Mouse (Mus musculus): ENCODE measurements around the gene Dnajc2.
A peak's percentile ranks its signal among the peaks of the same experiment; 100 is the strongest.
"Not testable (repeated sequence)": the region's sequence is repeated elsewhere in the genome, so short reads cannot be mapped to it uniquely, and the experiment has no call there.

The Dnajc2 gene

DNA sequence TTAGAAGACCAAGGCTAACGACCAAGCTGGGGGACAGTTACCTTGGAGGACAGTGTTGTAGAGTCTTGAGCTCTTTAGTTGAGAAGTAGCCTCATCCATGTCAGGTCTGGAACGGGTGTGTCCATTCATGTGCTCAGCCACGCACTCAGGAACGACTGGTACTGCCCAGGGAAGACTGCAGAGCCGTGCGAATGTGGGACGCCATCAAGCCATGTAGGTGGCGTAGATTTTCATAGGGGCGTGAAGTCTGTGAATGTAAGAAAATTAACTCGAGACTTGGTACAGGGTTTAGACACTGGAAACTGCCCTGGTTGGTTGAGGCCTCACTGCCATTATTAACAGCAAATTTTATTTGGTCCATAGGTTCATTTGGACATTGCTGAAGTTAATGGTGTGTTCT lies 41.4 kb downstream of the Dnajc2 start:
- no peak for DNase-seq (ENCODE audit: low spot score in 2 of 2)

DNA sequence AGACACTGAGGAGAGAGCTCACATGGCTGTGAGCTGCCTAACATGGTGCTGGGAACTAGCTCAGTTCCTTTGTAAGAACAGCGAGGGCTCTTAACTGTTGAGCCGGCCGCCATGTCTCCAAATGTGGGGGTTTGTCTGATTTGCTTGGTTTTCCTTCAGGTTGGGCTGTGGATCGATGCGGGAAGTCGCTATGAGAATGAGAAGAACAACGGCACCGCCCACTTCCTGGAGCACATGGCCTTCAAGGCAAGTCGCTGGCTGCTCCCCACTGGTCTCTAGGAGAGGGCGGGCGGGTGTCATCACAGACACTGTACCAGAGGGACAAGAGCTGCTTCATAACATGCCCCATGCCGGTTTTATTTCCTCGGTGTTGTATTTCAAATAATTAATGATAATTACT lies 45.2 kb downstream of the Dnajc2 start:
- no peak for DNase-seq (ENCODE audit: low spot score in 2 of 2)

DNA sequence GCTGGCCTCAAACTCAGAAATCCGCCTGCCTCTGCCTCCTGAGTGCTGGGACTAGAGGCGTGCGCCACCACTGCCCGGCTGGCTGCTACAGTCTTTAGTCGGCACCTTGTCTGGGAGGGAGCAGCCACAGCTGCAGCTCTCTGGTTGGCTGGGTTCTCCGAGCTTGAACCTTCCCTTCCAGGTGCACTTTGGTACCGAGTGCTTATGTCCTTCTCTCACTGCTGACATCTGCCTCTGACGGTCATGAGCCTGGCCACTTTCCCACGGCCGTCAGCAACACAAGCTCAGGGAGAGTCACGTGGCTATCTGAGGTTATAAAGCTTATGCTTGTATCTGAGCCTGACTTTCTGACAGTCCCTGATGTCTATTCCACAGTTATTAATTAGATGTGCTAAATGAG lies 45.9 kb downstream of the Dnajc2 start:
- DNase-seq (ENCODE audit: low spot score in 2 of 2), result no peak

DNA sequence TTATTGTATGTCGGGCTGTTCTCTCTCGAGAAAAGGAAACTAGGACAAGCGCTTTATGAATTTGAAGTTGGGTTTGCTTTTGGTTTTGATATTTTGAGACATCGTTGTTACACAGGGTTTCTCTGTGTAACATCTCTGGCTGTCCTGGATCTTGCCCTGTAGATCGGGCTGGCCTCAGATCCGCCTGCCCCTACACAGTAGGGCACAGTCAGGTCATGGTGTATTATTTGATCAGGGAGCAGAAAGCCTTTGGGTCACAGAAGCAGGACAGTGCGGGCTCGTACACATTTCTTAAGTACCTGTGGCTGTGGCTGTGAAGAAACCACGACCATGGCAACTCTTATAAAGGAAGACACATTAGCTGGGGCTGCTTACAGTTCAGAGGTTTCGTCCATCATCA lies 47.4 kb downstream of the Dnajc2 start:
- no peak for DNase-seq (ENCODE audit: low spot score in 2 of 2)

DNA sequence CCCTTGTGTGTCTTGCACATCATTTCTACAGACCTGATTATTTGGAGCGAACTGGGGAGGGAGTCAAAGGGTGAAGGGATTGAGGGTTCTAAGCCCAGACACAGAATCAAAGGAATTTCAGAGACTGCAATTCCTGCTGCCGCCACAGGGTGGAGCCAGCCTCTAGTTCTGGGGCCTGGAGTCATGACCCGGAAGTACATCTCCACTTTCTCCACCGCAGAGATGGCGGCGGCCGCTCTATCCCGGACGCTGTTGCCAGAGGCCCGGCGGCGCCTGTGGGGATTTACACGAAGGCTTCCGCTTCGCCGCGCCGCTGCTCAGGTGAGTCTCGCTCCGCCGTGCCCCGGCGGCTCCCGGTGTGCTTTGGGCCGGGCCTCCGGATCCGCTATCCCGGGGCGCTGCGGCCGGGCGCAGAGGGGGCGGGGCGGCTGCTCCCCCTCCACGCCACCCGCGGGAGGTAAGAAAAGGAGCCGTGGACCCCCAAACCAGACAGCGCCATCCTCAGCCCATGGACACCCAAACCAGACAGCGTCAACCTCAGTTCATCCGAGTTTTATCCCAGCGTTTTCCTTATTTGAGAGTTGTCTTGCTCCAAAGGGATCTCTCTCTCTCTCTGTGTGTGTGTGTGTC lies 48.0 kb downstream of the Dnajc2 start, which contains the start of gene Pmpcb:
Gene Pmpcb, plus strand, starts transcription at position 186 of the 630 bp plus-strand sequence.
- DNase-seq (ENCODE audit: low spot score in 2 of 2), result peak; percentile 76 to 94

DNA sequence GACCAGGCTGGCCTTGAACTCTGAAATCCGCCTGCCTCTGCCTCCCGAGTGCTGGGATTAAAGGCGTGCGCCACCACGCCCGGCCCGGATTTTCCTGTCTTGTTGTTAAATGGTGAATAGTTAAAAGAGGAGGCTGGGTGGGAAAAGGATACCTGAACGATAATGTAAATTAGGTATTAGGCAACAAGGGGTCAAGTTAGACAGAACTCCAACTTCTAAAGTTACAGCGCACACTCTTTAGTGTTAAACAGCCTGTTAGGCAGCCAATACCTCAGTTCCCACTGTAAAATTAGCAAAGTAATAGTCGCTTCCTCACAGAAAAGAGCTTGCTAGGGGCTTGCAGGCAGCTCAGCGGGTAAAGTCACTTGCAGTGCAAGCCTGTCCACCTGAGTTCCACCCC lies 49.0 kb downstream of the Dnajc2 start:
- DNase-seq (ENCODE audit: low spot score in 2 of 2), result no peak

DNA sequence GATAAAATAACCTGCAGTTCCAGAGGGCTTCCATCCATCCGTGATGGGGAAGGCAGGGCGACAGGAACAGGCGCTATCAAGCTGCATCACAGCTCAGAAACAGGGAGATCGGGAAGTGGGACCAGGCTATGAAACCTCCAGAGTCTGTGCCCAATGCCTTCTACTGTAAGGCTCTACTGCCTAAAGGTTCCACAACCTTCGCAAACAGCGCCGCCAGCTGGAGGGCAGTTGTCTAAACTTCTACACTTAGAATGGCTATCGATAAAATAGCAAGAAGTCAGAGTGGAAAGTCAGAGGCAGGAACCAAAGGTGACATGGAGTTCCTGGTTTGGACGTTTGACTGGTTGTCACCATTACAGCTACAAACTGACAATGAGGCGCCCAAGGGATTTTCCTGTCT lies 49.5 kb downstream of the Dnajc2 start:
- peak in 1 of 2 experiments; percentile 74 for DNase-seq (ENCODE audit: low spot score in 2 of 2)

DNA sequence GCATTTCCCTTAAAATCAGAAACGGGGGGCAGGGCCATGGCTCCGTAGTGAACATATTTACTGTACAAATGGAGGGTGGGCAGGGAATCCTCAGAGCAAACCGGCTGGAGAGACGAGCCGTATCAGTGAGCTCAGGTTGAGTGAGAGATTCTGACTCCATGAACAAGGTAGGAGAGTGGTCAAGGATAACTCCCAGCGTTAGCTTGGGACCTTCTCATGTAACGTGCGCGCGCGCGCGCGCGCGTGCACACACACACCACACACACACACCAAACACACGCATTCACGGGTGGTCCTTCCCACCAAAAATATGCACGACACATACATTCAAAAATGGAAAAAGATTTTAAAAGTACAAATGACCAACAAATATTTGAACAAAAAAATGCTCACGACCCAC lies 50.0 kb downstream of the Dnajc2 start:
- no peak for DNase-seq (ENCODE audit: low spot score in 2 of 2)

DNA sequence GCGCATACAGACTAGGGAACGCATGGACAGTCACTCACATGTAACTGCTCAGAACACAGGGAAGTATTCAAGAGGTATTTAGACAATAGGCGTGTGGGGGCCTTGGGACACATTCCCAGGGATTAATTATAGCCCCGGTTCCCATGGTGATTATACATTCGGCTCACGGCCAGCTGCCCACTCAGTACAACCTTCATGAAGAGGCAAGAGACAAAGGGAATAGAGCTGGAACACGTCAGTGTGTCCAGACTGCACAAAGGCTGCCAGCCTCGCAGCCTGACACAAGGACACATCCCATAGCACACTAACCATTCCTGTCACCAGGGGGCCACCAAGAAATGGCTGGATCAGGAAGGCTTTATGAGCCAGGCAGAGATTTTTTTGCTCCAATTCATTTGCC lies 52.1 kb downstream of the Dnajc2 start:
- DNase-seq (ENCODE audit: low spot score in 2 of 2), result peak; percentile 76 to 93

DNA sequence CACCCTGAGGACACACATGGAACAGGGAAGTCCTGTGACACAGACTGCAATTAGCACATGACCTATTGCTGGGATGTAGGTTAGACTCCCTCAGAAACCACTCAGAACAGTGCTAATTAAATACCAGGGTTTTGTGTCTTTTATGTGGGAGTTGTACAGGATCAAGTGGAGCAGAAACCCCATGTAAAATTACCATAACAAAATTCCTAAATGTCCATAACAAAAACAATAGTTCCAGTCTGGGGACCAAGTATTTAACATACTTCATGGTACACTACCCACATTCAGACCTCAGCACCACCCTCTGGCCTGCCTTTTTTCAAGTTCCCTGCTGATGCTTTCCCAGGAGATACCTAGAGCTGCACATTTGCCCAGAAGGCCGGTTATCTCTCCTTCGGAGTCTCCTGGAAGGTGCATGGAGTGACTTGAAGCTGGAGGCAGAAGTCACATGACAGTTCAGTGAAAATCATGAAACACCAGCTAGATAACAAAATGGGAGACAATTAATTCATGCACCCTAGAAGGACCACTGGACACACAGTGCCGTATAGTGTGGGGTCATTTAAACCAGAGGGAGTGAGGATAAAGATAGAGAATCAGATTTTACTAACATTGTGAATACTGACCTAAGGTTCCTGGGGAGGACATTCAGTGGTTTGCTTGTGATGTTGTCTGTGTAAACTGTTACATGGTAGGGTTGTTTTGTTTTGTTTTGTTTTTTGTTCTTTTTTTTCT lies 52.7 kb downstream of the Dnajc2 start:
- no peak for DNase-seq (ENCODE audit: low spot score in 2 of 2)

DNA sequence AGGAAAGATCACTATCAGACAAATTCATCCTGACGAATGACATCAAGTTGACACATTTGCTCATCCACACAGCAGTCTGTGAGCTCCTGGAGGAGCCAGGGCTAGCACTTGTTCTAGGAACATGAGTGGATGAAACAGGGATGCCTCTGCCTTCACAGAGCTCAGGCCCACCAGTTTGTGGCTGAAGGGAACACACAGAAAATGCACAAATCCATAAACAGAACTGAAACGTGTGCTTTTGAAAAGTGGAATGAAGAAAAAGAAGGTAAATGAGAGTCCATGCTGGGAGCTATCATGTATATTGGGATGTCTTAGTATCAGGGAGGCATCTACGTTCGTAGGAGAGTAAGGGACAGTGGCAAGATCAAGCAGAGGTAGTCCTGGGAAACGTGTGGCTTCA lies 55.9 kb downstream of the Dnajc2 start:
- no peak for DNase-seq (ENCODE audit: low spot score in 2 of 2)

DNA sequence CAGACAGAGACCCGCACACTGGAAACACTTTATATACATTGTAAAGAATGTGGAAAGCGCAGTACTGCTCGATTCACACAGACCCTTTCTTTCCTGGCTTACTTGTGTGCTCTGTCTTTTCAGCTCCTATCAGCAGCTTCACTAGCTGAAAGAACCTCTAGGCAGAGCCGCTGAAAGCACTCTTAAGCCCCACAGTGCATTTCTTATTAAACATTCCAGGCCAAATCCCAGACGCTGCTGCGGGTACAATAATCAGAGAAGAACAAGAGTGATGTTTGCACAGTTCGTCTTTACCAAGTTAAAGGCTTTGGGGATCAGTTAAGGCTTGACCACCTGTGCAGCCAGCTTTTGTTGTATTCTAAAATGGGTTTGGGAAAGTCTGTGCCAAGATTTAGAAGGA lies 60.2 kb downstream of the Dnajc2 start:
- DNase-seq (ENCODE audit: low spot score in 2 of 2), result no peak

DNA sequence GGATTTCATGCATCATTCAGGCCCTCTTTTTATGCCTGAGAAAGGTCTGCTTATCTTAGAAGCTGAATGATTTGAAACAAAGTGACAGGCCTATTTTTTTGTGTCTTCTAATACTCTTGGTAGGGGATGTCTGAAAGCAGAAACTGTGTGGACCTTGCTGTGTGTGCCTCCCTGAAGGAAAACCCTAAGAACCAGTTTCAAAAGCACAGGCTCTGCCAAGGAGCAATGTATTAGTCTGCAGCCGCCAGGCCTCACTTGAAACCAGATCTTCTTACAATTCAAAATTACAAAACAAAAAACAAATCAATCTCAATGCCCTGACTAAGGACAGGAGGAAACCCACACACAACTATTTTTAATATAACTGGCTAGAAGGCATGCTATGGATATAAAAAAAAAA lies 60.6 kb downstream of the Dnajc2 start:
- DNase-seq (ENCODE audit: low spot score in 2 of 2), result no peak

DNA sequence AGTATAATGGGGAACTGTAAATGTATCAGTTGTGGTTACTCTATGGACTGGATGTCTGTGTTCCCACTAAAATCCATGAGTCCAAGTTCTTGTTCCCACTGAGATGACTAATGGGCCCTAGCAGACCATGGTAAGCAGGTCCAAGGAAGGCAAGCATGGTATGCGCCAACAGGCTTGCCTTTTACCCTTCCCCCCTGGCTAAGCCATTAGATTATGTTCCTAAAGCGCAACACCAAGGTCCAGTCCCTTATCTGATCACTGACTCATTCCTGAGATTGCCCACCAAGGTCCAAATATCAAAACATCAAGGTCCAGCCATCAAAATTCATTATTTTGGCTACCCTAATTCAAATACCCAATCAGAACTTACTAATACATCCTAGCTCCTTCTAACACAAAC lies 65.8 kb downstream of the Dnajc2 start:
- no peak for DNase-seq (ENCODE audit: low spot score in 2 of 2)

DNA sequence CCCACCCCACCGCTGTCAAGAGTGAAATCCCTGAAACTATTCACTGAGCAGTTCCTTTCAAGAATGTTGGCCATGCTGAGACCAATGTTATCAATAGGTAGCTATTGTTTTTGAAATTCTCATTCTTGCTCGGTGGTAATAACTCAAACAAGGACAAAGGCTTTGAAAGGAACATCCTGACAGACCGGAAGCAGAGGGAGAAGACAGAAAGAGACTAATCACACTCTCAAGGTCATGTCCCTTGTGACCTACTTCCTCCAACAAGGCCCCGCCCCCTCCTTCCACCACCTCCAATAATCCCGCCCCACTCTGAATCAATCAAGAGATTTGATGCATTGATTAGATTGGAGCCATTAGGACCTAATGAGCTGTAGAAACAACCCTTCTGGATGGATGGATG lies 66.5 kb downstream of the Dnajc2 start:
- no peak for DNase-seq (ENCODE audit: low spot score in 2 of 2)

DNA sequence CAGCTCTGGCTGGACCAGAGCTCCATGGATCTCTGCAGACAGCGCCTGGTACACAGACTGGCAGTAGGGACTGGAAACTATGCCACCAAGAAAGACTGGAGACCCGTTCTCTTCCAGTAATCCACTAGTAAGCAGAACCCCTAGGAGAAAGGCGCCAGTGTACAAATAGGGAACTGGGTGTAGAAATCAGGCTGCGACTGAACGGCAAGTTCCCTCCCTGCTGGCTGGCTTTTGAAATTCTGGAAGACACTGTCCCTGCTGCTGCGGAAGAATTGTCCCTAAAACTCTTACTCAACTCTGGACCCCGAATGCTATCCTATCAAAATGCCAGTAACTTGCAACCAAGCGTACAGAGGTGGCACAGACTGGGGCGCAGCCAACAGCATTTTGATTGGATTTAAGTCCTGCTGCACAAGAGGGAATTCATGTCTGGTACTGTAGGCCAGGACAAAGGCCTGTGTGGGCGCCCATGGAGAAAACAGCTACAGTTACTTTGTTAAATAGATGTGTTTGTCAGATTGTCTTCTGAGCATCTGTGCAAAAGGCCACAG lies 67.8 kb downstream of the Dnajc2 start:
- no peak for DNase-seq (ENCODE audit: low spot score in 2 of 2)

DNA sequence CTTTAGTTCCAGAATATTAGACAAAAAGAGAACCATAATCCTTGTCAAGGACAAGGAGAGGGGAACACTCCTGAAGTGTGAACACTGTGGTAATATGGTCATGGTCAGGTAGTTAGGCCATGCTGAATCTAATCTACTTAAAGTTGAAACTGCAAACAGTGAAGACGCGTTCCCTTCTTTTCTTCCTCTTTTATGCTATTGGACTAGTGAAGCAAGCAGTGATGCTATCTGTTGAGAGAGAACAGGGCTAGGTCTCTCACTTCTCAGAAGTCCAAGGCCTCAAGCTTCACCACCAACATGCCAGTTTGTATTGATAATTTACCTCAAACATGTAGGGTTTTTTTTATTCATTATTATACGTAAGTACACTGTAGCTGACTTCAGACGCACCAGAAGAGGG lies 70.6 kb downstream of the Dnajc2 start:
- no peak for DNase-seq (ENCODE audit: low spot score in 2 of 2)

DNA sequence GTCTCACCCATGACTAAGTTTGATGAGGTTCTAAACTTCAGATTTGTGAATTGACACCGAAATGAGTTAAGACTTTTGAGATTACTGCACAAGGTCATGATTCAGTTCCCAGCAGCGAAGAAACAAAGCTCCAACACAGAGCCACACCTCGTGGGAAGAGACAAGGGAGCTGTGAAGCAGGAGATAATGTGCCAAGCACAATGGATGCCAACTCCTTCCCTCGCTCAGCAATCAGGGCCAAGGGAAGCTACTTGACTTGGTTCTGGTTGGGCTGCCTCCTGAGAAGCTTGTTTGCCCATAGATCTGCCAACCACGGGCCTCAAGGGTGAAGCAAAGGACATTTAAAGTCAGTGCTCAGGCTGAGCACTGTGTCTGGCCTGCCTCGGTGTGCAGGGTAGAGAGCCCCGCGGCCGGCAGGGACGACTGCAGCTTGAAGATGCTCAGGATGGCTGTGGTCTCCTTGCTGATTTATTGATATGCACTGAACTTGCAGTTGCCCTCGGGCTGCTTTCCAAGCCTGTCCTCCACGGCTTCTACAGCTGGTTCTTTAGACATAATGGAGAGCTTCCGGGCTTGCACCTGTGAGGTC lies 72.8 kb downstream of the Dnajc2 start:
- DNase-seq (ENCODE audit: low spot score in 2 of 2), result no peak

DNA sequence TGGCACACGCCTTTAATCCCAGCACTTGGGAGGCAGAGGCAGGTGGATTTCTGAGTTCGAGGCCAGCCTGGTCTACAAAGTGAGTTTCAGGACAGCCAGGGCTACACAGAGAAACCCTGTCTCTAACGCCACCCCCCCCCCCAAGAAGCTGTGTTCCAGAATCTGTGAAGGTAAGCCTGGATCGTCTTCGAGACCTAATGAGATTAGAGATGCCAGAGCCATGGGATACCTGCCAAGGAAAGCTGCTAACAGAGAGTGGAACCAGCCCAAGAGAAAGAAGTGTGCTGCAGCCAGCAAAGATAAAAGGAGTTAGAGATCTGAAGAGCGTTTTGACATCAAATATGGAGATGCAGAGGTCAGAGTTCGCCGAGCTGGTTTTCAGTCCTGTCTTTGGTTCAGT lies 77.0 kb downstream of the Dnajc2 start:
- not testable (repeated sequence) for DNase-seq (ENCODE audit: low spot score in 2 of 2)
